Mouse (Mus musculus): ENCODE data around the gene Abca1. TPM values are rescaled to one million over a fixed set of nuclear protein-coding genes. Genes with fewer than 3 reads are reported as not detected.

Gene Abca1
- polyA plus RNA-seq, 1 experiment from 2014 or later = 4.1 TPM

GRCm38 (mm10) chr4:53121516-53122227 lies 38.0 kb downstream of the Abca1 start:
- 0 out of 2 replicates have a peak, but pooled peaks have one; percentile 23 for ATAC-seq (replicated peaks; ENCODE audit: extremely low read depth, insufficient read depth, low FRiP score)
- 50% methylated on average over 7 of the region's 7 CpGs for WGBS
- H3K27me3 ChIP-seq (ENCODE audit: control insufficient read depth, insufficient read depth, low read length) = no peaks in the 10 kb centered on the region

DNA sequence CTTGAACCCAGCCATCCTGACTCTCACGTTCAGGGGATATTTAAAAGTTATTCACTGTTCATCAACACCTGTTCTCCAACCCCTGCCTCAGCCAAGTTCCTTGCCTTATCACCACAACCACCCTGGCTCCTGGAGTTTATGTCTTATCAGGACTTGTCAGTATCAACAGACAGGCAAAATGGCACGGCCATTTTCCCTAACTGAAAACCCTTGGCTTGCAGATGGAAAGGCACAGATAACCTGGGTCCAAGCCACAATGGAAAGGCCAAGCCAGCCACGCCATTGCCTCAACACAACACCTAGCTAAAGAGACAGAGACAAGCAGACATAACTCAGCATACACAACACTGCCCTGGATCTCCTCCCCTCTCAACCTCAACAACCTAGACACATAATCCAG lies 38.6 kb downstream of the Abca1 start:
- no peaks in the 10 kb centered on the region for H3K27me3 ChIP-seq (ENCODE audit: control insufficient read depth, insufficient read depth, low read length)
- no peak overlapping the region for H3K9ac ChIP-seq (ENCODE audit: low read length)
- WGBS = 54% methylated on average over 3 of the region's 3 CpGs
- H3K9me3 ChIP-seq (replicated peaks; ENCODE audit: control insufficient read depth, low read length) = no peaks in the 10 kb centered on the region
- no peak for ATAC-seq (replicated peaks; ENCODE audit: extremely low read depth, insufficient read depth, low FRiP score)
- no peak overlapping the region for H3K27ac ChIP-seq (ENCODE audit: low read length)
- H3K4me2 ChIP-seq (ENCODE audit: low read depth, low read length) = no peak overlapping the region
- H3K4me1 ChIP-seq (ENCODE audit: control insufficient read depth, insufficient read depth, low read length) = peaks cover 9% of the 10 kb centered on the region
- no peak overlapping the region for H3K4me3 ChIP-seq (ENCODE audit: low read length)
- H3K36me3 ChIP-seq (ENCODE audit: control insufficient read depth, insufficient read depth) = peaks cover under 1% of the 10 kb centered on the region

More at GRCm38 (mm10) chr4:53121516-53122227, 38.0 kb downstream of the Abca1 start:
- Histone ChIP-seq H3K4me1 (ENCODE audit: control insufficient read depth, insufficient read depth, low read length) (peaks cover 9% of the 10 kb centered on the region), H3K4me2 (ENCODE audit: low read depth, low read length) (no peak overlapping the region), H3K27ac (ENCODE audit: low read length) (no peak overlapping the region), H3K4me3 (ENCODE audit: low read length) (no peak overlapping the region), H3K9me3 (replicated peaks; ENCODE audit: control insufficient read depth, low read length) (peaks cover 3% of the 10 kb centered on the region), H3K36me3 (ENCODE audit: control insufficient read depth, insufficient read depth) (peaks cover 5% of the 10 kb centered on the region), H3K9ac (ENCODE audit: low read length) (no peak overlapping the region)

DNA sequence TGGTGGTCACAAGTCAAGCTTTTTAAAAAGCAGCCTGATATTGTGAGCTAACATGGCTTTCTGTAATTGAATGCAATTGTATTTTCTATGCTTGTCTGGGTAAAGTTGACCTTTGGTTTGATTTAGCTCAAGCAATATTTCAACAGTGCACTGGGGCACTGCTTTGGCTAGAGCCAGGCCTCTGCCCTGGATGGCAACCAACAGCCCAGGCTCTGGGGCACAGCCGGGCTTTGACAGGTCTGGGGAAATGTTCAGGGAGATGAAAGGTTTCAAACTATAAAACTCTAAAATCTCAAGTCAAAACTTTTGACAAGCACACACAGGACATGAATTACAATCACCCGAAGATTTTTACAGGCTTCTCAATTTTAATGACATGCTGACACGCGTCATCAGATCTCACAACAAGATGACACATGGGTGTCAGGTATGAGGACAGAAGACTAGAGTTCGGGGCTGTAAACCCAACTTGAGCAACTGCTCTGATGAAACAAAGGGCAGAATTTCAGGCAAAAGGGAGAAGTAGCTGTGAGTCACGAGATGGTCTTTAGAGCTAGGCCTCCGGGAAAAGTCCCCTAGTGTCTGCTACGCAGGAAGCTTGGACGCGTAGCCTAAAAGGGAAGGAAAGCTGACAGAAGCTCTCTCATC lies 39.5 kb downstream of the Abca1 start:
- no peak overlapping the region for H3K4me2 ChIP-seq (ENCODE audit: low read depth, low read length)
- H3K9ac ChIP-seq (ENCODE audit: low read length) = no peak overlapping the region
- peaks cover 9% of the 10 kb centered on the region for H3K4me1 ChIP-seq (ENCODE audit: control insufficient read depth, insufficient read depth, low read length)
- WGBS = 82% methylated on average over 10 of the region's 10 CpGs
- no peak overlapping the region for H3K4me3 ChIP-seq (ENCODE audit: low read length)
- no peak overlapping the region for H3K27ac ChIP-seq (ENCODE audit: low read length)
- H3K9me3 ChIP-seq (replicated peaks; ENCODE audit: control insufficient read depth, low read length) = no peaks in the 10 kb centered on the region
- no peaks in the 10 kb centered on the region for H3K27me3 ChIP-seq (ENCODE audit: control insufficient read depth, insufficient read depth, low read length)
- no peaks in the 10 kb centered on the region for H3K36me3 ChIP-seq (ENCODE audit: control insufficient read depth, insufficient read depth)
- ATAC-seq (replicated peaks; ENCODE audit: extremely low read depth, insufficient read depth, low FRiP score) = no peak

DNA sequence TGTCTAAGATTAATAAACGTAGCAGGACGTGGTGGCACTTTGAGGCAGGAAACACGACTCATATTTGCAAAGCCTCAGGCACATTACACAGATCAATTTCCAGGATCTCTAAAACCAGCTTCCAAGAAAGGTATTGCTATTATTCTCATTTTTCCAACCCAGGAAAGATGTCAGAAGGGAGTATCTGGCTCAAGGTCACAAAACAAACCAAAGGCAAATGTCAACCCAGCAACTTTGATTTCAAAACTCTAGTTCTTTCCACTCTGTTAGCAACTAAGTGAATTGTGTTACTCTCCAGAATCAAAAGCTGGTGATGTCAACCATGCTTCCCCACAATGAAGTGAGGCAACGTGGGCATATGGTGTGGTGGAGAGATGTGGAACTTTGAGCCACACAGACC lies 41.1 kb downstream of the Abca1 start:
- H3K4me1 ChIP-seq (ENCODE audit: control insufficient read depth, insufficient read depth, low read length) = peaks cover 9% of the 10 kb centered on the region
- H3K9ac ChIP-seq (ENCODE audit: low read length) = no peak overlapping the region
- no peak for ATAC-seq (replicated peaks; ENCODE audit: extremely low read depth, insufficient read depth, low FRiP score)
- H3K9me3 ChIP-seq (replicated peaks; ENCODE audit: control insufficient read depth, low read length) = no peaks in the 10 kb centered on the region
- no peaks in the 10 kb centered on the region; the same call in 1 of the 2 replicates for H3K36me3 ChIP-seq (ENCODE audit: control insufficient read depth, insufficient read depth)
- H3K27me3 ChIP-seq (ENCODE audit: control insufficient read depth, insufficient read depth, low read length) = no peaks in the 10 kb centered on the region
- WGBS = 54% methylated on average over 4 of the region's 4 CpGs
- H3K4me3 ChIP-seq (ENCODE audit: low read length) = no peak overlapping the region
- H3K27ac ChIP-seq (ENCODE audit: low read length) = no peak overlapping the region
- H3K4me2 ChIP-seq (ENCODE audit: low read depth, low read length) = no peak overlapping the region

DNA sequence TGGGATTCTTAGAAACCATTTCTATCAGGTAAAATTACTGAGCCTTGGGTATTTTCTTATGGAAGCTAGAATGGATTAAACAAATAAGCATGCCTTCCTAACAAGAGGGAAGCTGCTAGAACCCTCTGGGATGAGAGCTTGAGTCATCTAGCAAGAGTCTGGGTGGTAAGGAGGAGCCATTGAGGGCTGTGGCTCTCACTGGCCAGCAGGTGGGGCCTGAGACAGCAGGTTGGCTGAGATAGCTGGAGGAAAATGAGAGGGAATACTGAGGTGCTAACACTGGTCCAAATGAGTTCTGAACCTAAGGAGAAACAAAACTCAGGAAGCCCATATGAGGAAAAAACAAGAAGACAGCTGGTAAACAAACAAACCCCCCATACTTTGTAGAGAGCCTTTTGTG lies 42.1 kb downstream of the Abca1 start:
- no peak overlapping the region for H3K9ac ChIP-seq (ENCODE audit: low read length)
- no peak for ATAC-seq (replicated peaks; ENCODE audit: extremely low read depth, insufficient read depth, low FRiP score)
- H3K27me3 ChIP-seq (ENCODE audit: control insufficient read depth, insufficient read depth, low read length) = no peaks in the 10 kb centered on the region
- H3K4me3 ChIP-seq (ENCODE audit: low read length) = no peak overlapping the region
- peaks cover 9% of the 10 kb centered on the region for H3K4me1 ChIP-seq (ENCODE audit: control insufficient read depth, insufficient read depth, low read length)
- H3K9me3 ChIP-seq (replicated peaks; ENCODE audit: control insufficient read depth, low read length) = no peaks in the 10 kb centered on the region
- H3K27ac ChIP-seq (ENCODE audit: low read length) = 0 out of 2 replicates have a peak overlapping the region, but pooled peaks have one; percentile 9
- no peak overlapping the region for H3K4me2 ChIP-seq (ENCODE audit: low read depth, low read length)
- no peaks in the 10 kb centered on the region; the same call in 1 of the 2 replicates for H3K36me3 ChIP-seq (ENCODE audit: control insufficient read depth, insufficient read depth)

GRCm38 (mm10) chr4:53117076-53117475 lies 42.6 kb downstream of the Abca1 start:
- WGBS = 55% methylated on average over 5 of the region's 5 CpGs
- no peak overlapping the region for H3K4me3 ChIP-seq (ENCODE audit: low read length)
- no peak; the same call in 1 of the 2 replicates for ATAC-seq (replicated peaks; ENCODE audit: extremely low read depth, insufficient read depth, low FRiP score)

DNA sequence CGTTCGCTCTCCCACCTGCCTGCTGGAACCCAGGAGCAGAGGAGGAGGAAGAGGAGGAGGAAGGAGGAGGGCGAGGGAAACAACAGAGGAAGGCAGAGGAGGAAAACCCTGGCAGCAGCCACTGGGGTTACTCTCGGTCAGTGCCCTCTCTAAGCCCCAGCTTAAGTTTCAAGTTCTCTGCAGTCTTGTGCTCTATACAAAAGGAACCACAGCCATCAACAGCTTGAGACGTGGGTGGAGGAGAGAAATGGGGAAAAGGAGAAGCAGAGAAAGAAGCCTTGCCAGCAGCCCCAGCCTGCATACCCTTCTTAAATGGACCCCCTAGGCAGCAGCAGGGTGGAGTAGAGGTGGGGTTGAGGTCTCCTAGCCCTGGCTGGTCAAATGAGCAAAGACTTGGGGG lies 43.8 kb downstream of the Abca1 start:
- Histone ChIP-seq H3K27me3 (ENCODE audit: control insufficient read depth, insufficient read depth, low read length) (no peaks in the 10 kb centered on the region), H3K27ac (ENCODE audit: low read length) (no peak overlapping the region; the same call in 1 of the 2 replicates), H3K4me3 (ENCODE audit: low read length) (no peak overlapping the region), H3K36me3 (ENCODE audit: control insufficient read depth, insufficient read depth) (no peaks in the 10 kb centered on the region; the same call in 1 of the 2 replicates), H3K4me2 (ENCODE audit: low read depth, low read length) (no peak overlapping the region), H3K9ac (ENCODE audit: low read length) (no peak overlapping the region), H3K4me1 (ENCODE audit: control insufficient read depth, insufficient read depth, low read length) (0 out of 2 replicates have a peak, but pooled peaks cover 2% of the 10 kb centered on the region), H3K9me3 (replicated peaks; ENCODE audit: control insufficient read depth, low read length) (no peaks in the 10 kb centered on the region)
- ATAC-seq (replicated peaks; ENCODE audit: extremely low read depth, insufficient read depth, low FRiP score) = no peak
- 45% methylated on average over 2 of the region's 5 CpGs for WGBS

More at GRCm38 (mm10) chr4:53117076-53117475, 42.6 kb downstream of the Abca1 start:
- Histone ChIP-seq H3K9me3 (replicated peaks; ENCODE audit: control insufficient read depth, low read length) (no peaks in the 10 kb centered on the region), H3K4me2 (ENCODE audit: low read depth, low read length) (no peak overlapping the region), H3K27ac (ENCODE audit: low read length) (0 out of 2 replicates have a peak overlapping the region, but pooled peaks have one; percentile 9), H3K9ac (ENCODE audit: low read length) (no peak overlapping the region), H3K36me3 (ENCODE audit: control insufficient read depth, insufficient read depth) (no peaks in the 10 kb centered on the region; the same call in 1 of the 2 replicates), H3K4me1 (ENCODE audit: control insufficient read depth, insufficient read depth, low read length) (peaks cover 6% of the 10 kb centered on the region; the same call in 1 of the 2 replicates), H3K27me3 (ENCODE audit: control insufficient read depth, insufficient read depth, low read length) (no peaks in the 10 kb centered on the region)

GRCm38 (mm10) chr4:53115410-53115809 lies 44.3 kb downstream of the Abca1 start:
- H3K36me3 ChIP-seq (ENCODE audit: control insufficient read depth, insufficient read depth) = no peaks in the 10 kb centered on the region; the same call in 1 of the 2 replicates
- ATAC-seq (replicated peaks; ENCODE audit: extremely low read depth, insufficient read depth, low FRiP score) = no peak
- WGBS = 61% methylated on average over 4 of the region's 4 CpGs
- H3K9ac ChIP-seq (ENCODE audit: low read length) = no peak overlapping the region
- H3K4me1 ChIP-seq (ENCODE audit: control insufficient read depth, insufficient read depth, low read length) = 0 out of 2 replicates have a peak, but pooled peaks cover 2% of the 10 kb centered on the region
- H3K9me3 ChIP-seq (replicated peaks; ENCODE audit: control insufficient read depth, low read length) = no peaks in the 10 kb centered on the region
- H3K4me2 ChIP-seq (ENCODE audit: low read depth, low read length) = no peak overlapping the region
- no peak overlapping the region for H3K27ac ChIP-seq (ENCODE audit: low read length)
- H3K27me3 ChIP-seq (ENCODE audit: control insufficient read depth, insufficient read depth, low read length) = no peaks in the 10 kb centered on the region
- H3K4me3 ChIP-seq (ENCODE audit: low read length) = no peak overlapping the region

- no peak overlapping the region for H3K9ac ChIP-seq (ENCODE audit: low read length)
- no peak for ATAC-seq (replicated peaks; ENCODE audit: extremely low read depth, insufficient read depth, low FRiP score)
- no peak overlapping the region for H3K27ac ChIP-seq (ENCODE audit: low read length)
- no peak overlapping the region for H3K4me2 ChIP-seq (ENCODE audit: low read depth, low read length)
- H3K27me3 ChIP-seq (ENCODE audit: control insufficient read depth, insufficient read depth, low read length) = no peaks in the 10 kb centered on the region
- H3K36me3 ChIP-seq (ENCODE audit: control insufficient read depth, insufficient read depth) = peaks cover 3% of the 10 kb centered on the region; the same call in 1 of the 2 replicates
- no peaks in the 10 kb centered on the region for H3K9me3 ChIP-seq (replicated peaks; ENCODE audit: control insufficient read depth, low read length)
- no peak overlapping the region for H3K4me3 ChIP-seq (ENCODE audit: low read length)
- H3K4me1 ChIP-seq (ENCODE audit: control insufficient read depth, insufficient read depth, low read length) = 0 out of 2 replicates have a peak, but pooled peaks cover 2% of the 10 kb centered on the region
- 54% methylated on average over 4 of the region's 4 CpGs for WGBS
These were observed 47.8 kb downstream of the Abca1 start for GRCm38 (mm10) chr4:53111919-53112355.
